13 mouse cellular contexts compared by ENCODE assay signal in the genomic region with DNA sequence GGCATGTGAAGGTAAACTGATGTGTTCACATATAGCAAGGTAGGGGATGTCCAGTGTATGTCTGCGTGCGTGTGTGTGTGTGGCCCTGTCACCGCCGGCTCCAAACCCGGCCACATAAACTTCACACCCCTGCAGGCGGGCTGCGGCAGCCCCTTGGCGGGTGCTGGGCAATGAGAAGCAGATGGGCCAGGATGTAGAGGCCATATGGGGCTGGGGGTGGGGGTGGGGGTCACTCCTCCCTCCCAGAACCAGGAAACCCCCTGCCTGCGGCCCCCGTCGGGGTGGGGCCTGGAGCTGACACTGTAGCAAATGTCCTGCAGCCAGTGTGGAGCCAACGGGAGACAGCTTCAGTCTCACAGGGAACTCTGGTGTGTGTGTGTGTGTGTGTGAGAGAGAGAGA. TPM values are rescaled to one million over a fixed set of nuclear protein-coding genes. Genes with fewer than 3 reads are reported as not detected.
A peak's percentile ranks its signal among the peaks of the same experiment; 100 is the strongest.
DNase-seq lines count a peak whose midpoint lies in the region; ATAC-seq and TF ChIP-seq lines count a peak whose summit lies in the region.
"Had no signal": no experiment of that assay in that cellular context is flagged by ENCODE, and none has a peak within 500 bp of the region (broad histone marks: within the 10 kb centered on the region; RNA-seq: fewer than 3 reads in every experiment).

No protein-coding gene starts in this region.

- TF ChIP-seq CTCF in left cerebral cortex, adult 2 months (IDR thresholded peaks at IDR 0.05), result no peak

- WGBS in embryonic facial prominence, embryonic 14.5 days, result 19% methylated on average over 8 of the region's 12 CpGs
- 4% methylated on average over 12 of the region's 12 CpGs for WGBS in limb, embryonic 11.5 days

- H3K4me3 ChIP-seq in left cerebral cortex, adult 2 months, result no peak overlapping the region
- H3K4me3 ChIP-seq in embryonic facial prominence, embryonic 14.5 days (ENCODE audit: low read depth, low read length), result no peak overlapping the region
- no peak overlapping the region for H3K4me3 ChIP-seq in limb, embryonic 11.5 days (ENCODE audit: low read depth, low read length)
- H3K4me3 ChIP-seq: liver, embryonic 13.5 days; myocyte had no signal

- no peaks in the 10 kb centered on the region for H3K36me3 ChIP-seq in embryonic facial prominence, embryonic 14.5 days (ENCODE audit: control insufficient read depth, insufficient read depth, low read length)
- H3K36me3 ChIP-seq in limb, embryonic 11.5 days (ENCODE audit: control insufficient read depth, insufficient read depth, low read length), result no peaks in the 10 kb centered on the region
- H3K36me3 ChIP-seq: liver, embryonic 13.5 days had no signal

- no peaks in the 10 kb centered on the region for H3K9me3 ChIP-seq in embryonic facial prominence, embryonic 14.5 days (ENCODE audit: control insufficient read depth, low read length)
- H3K9me3 ChIP-seq in limb, embryonic 11.5 days (ENCODE audit: control insufficient read depth, low read length), result no peaks in the 10 kb centered on the region
- H3K9me3 ChIP-seq: liver, embryonic 13.5 days had no signal

- intact Hi-C loops in left cerebral cortex, postnatal 4 days (cut with DNase I), result no loop called here
- intact Hi-C loops in left cerebral cortex, adult 2 months (cut with DNase I), result no loop called here

- H3K9ac ChIP-seq in embryonic facial prominence, embryonic 14.5 days (ENCODE audit: low read depth, low read length), result 0 out of 2 replicates have a peak overlapping the region, but pooled peaks have one; percentile 34
- no peak overlapping the region for H3K9ac ChIP-seq in limb, embryonic 11.5 days (ENCODE audit: low read length)
- H3K9ac ChIP-seq: liver, embryonic 13.5 days had no signal

- H3K4me1 ChIP-seq in embryonic facial prominence, embryonic 14.5 days (ENCODE audit: control insufficient read depth, insufficient read depth, low read length), result peaks cover 55% of the 10 kb centered on the region
- H3K4me1 ChIP-seq in limb, embryonic 11.5 days (ENCODE audit: control insufficient read depth, insufficient read depth, low read length), result peaks cover 62% of the 10 kb centered on the region

- no peak overlapping the region for H3K27ac ChIP-seq in left cerebral cortex, adult 2 months
- peak overlapping the region; percentile 92 for H3K27ac ChIP-seq in embryonic facial prominence, embryonic 14.5 days (replicated peaks; ENCODE audit: low read depth, low read length)
- H3K27ac ChIP-seq in limb, embryonic 11.5 days (replicated peaks; ENCODE audit: low read depth, low read length), result peak overlapping the region; percentile 92

- no peaks in the 10 kb centered on the region for H3K27me3 ChIP-seq in embryonic facial prominence, embryonic 14.5 days (replicated peaks; ENCODE audit: control insufficient read depth, insufficient read depth, low read length)
- no peaks in the 10 kb centered on the region for H3K27me3 ChIP-seq in limb, embryonic 11.5 days (ENCODE audit: control insufficient read depth, insufficient read depth, low read length)

- ATAC-seq in embryonic facial prominence, embryonic 14.5 days (ENCODE audit: low read depth), result peak; percentile 48
- ATAC-seq in limb, embryonic 11.5 days (ENCODE audit: insufficient number of reproducible peaks, low FRiP score, low TSS enrichment, low read depth), result peak; percentile 74
- ATAC-seq in granulocyte monocyte progenitor cell, adult 5-6 weeks (replicated peaks; ENCODE audit: poor library complexity, severe bottlenecking), result no peak

- peak; percentile 54 for DNase-seq in left cerebral cortex, postnatal 4 days
- DNase-seq in left cerebral cortex, adult 2 months (ENCODE audit: extremely low spot score in 1 of 2, low spot score in 2 of 2), result no peak
- peak; percentile 81 for DNase-seq in embryo, embryonic 11 days
- DNase-seq in embryonic facial prominence, embryonic 14.5 days (ENCODE audit: low spot score), result peak; percentile 85
- peak; percentile 90 for DNase-seq in limb, embryonic 11.5 days (ENCODE audit: low spot score)
- no peak for DNase-seq in right cerebral cortex, adult 18-20 months
- DNase-seq: adrenal gland, postnatal 14 days; cerebellum, postnatal 25 days; gastrocnemius, postnatal 10 days; kidney, postnatal 25 days; liver, embryonic 13.5 days had no signal

- peak overlapping the region; percentile 28 for H3K4me2 ChIP-seq in embryonic facial prominence, embryonic 14.5 days (ENCODE audit: low read depth, low read length)
- H3K4me2 ChIP-seq in limb, embryonic 11.5 days (ENCODE audit: low read depth, severe bottlenecking), result 0 out of 2 replicates have a peak overlapping the region, but pooled peaks have one; percentile 7
- H3K4me2 ChIP-seq: liver, embryonic 13.5 days had no signal

RNA-seq across cellular contexts. Expression of a gene that starts 25.7 kb away (rescaled TPM):
- total RNA-seq in left cerebral cortex, postnatal 4 days (2021), result 1 to 10 TPM; 1.1 to 1.3 TPM
- total RNA-seq in left cerebral cortex, adult 2 months (2021), result under 1 TPM; 0.56 to 0.70 TPM
- 64.1 and 69.7 TPM in 2 replicates for polyA plus RNA-seq in embryonic facial prominence, embryonic 14.5 days (2014; fragmentation: Nextera tagmentation; extraction: Ambion mirVana)
- polyA plus RNA-seq in limb, embryonic 11.5 days (2014; fragmentation: Nextera tagmentation; extraction: Ambion mirVana), result 102 and 104 TPM in 2 replicates
- not detected in 2 replicates for total RNA-seq in granulocyte monocyte progenitor cell, adult 5-6 weeks (2014; fragmentation: Nextera tagmentation)
- total RNA-seq in granulocyte monocyte progenitor cell, adult 5-6 weeks (2017), result not detected in 2 replicates

Comparison
In these comparisons a context has a peak if more than half of its experiments do, and no peak if none do; other contexts are left out.
1. DNase-seq: peak in left cerebral cortex, postnatal 4 days (single experiment), embryo, embryonic 11 days (single experiment), embryonic facial prominence, embryonic 14.5 days (single experiment) and limb, embryonic 11.5 days (single experiment); none in left cerebral cortex, adult 2 months (0 of 2) and right cerebral cortex, adult 18-20 months (single experiment).